Mouse (Mus musculus) limb, embryonic 11.5 days (tissue): ENCODE measurements at regions not wholly inside any gene's neighbourhood (a gene's known extent, or its start where the extent isn't known, plus 50 kb on each side); places are given as distances from the start of the nearest gene placed in this dataset.

Source experiments
- ATAC-seq: fragments of 200-750 bp; cut with Nextera tagmentation; 2 replicates; pipeline ENCODE4 v1.8.0; 2017; ENCODE audit warnings: low read depth; ENCODE audit not compliant: insufficient number of reproducible peaks, low FRiP score, low TSS enrichment
- DNase-seq: peaks from one replicate; pipeline ENCODE4 v3.0.0-alpha.2; 2015; ENCODE audit warnings: low spot score
- H3K27ac ChIP-seq: fragments of 300-500 bp; sonication (generic); replicated peaks from 2 replicates; pipeline ENCODE4 v1.5.1; 2014; ENCODE audit warnings: low read depth, mild to moderate bottlenecking, low read length
- H3K27me3 ChIP-seq: fragments of 300-500 bp; sonication (generic); 2 replicates; pipeline ENCODE4 v1.6.1; 2014; ENCODE audit warnings: mild to moderate bottlenecking, low read length, mixed read lengths; ENCODE audit not compliant: control insufficient read depth, insufficient read depth
- H3K36me3 ChIP-seq: fragments of 300-500 bp; sonication (generic); 2 replicates; pipeline ENCODE4 v1.6.1; 2014; ENCODE audit warnings: mild to moderate bottlenecking, low read length, moderate library complexity, mixed read lengths; ENCODE audit not compliant: control insufficient read depth, insufficient read depth
- H3K4me1 ChIP-seq: fragments of 300-500 bp; sonication (generic); 2 replicates; pipeline ENCODE4 v1.6.1; 2014; ENCODE audit warnings: low read length, mixed read lengths; ENCODE audit not compliant: control insufficient read depth, insufficient read depth
- H3K4me2 ChIP-seq: fragments of 300-500 bp; sonication (generic); 2 replicates; pipeline ENCODE4 v1.6.1; 2014; ENCODE audit warnings: low read depth, mild to moderate bottlenecking, moderate library complexity; ENCODE audit not compliant: severe bottlenecking
- H3K4me3 ChIP-seq: fragments of 300-500 bp; sonication (generic); 2 replicates; pipeline ENCODE4 v1.5.1; 2014; ENCODE audit warnings: low read depth, low read length
- H3K9ac ChIP-seq: fragments of 300-500 bp; sonication (generic); 2 replicates; pipeline ENCODE4 v1.6.1; 2014; ENCODE audit warnings: mild to moderate bottlenecking, low read length
- H3K9me3 ChIP-seq: fragments of 300-500 bp; sonication (generic); 2 replicates; pipeline ENCODE4 v1.6.1; 2016; ENCODE audit warnings: low read length; ENCODE audit not compliant: control insufficient read depth
- WGBS: fragments of 180-500 bp; shearing (Covaris S2); extraction: QIAGEN DNeasy Blood & Tissue Kit; methylation state at CpG from one replicate; pipeline ENCODE4 v1.1.7; 2014; 5-methylcytosine and 5-hydroxymethylcytosine counted together

DNA sequence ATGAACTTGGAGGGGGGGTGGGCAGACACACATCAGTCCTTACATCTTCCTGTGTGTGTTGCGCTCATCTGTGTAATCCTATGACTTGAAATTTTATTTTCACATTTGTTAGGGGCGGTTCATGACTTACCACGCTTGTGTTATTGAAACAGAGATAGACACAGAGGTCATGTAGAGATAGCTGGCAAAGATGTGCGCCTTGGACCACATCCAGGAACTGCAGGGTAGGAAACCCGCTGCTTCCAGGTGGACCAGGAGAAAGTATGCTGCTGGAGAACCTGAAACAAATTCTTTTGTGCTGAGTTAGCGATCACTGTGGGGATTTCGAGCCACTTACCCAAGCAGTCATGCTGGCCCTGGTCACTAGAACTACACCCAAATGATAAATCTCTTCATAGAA lies 89.1 kb downstream of the Kcnj2 start:
- H3K4me2 ChIP-seq, result no peak overlapping the region
- no peaks in the 10 kb centered on the region for H3K4me1 ChIP-seq
- H3K9me3 ChIP-seq, result no peaks in the 10 kb centered on the region
- H3K36me3 ChIP-seq, result no peaks in the 10 kb centered on the region
- no peak for DNase-seq
- ATAC-seq, result no peak
- H3K9ac ChIP-seq, result no peak overlapping the region
- 93% methylated on average over 7 of the region's 7 CpGs for WGBS
- no peak overlapping the region for H3K4me3 ChIP-seq
- H3K27ac ChIP-seq, result no peak overlapping the region
- no peaks in the 10 kb centered on the region for H3K27me3 ChIP-seq

GRCm38 (mm10) chr11:111155747-111156146 lies 89.8 kb downstream of the Kcnj2 start:
- H3K27me3 ChIP-seq, result no peaks in the 10 kb centered on the region
- no peaks in the 10 kb centered on the region for H3K4me1 ChIP-seq
- H3K36me3 ChIP-seq, result no peaks in the 10 kb centered on the region
- H3K27ac ChIP-seq, result no peak overlapping the region
- H3K9me3 ChIP-seq, result no peaks in the 10 kb centered on the region
- no peak overlapping the region for H3K9ac ChIP-seq
- DNase-seq, result peak; percentile 23
- ATAC-seq, result no peak
- 57% methylated on average over 7 of the region's 7 CpGs for WGBS
- no peak overlapping the region for H3K4me3 ChIP-seq
- no peak overlapping the region for H3K4me2 ChIP-seq

DNA sequence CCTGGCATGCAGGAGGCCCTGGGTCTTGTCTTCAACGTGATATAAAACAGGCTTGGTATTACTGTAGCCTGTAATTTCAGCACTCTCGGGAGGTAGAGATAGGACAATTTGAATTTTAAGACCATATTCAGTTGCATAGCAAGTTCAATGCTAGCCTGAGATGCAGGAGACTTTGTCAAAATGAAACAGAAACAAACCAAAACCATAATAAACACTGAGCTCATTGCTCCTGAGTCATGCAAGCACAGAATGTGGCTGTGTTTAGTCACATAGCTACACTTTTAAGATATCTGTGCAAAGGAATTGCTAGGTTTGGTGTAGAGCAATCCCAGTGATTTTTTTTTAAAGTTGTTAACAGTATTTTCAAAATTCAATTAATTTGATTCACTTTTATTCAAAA lies 93.3 kb downstream of the Kcnj2 start:
- Histone ChIP-seq H3K27ac (no peak overlapping the region), H3K27me3 (no peaks in the 10 kb centered on the region), H3K9me3 (no peaks in the 10 kb centered on the region), H3K4me3 (no peak overlapping the region), H3K9ac (no peak overlapping the region), H3K4me1 (no peaks in the 10 kb centered on the region), H3K36me3 (no peaks in the 10 kb centered on the region), H3K4me2 (no peak overlapping the region)
- WGBS, result 75% methylated on average over 2 of the region's 2 CpGs
- ATAC-seq (no peak), DNase-seq (no peak)

DNA sequence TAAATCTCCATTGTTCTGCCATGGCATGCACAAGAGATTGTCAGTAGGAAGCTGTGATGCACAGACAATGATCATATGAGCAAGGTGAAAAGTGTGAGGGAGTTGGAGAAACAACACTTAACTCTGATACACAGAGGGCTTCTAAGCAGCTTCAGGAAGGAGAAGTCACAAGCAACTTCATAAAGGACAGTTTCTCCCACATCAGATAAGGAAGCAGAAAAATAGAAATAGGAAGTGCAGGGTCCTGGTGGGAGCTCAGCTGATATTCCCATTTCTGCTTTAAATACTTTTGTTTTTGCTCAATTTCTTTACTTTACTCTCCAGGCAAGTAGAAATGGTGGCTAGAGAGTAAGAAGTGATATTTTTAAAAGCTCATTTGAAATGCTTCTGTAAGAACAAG lies 98.9 kb downstream of the Kcnj2 start:
- Histone ChIP-seq H3K9ac (no peak overlapping the region), H3K36me3 (no peaks in the 10 kb centered on the region), H3K27me3 (no peaks in the 10 kb centered on the region), H3K4me3 (no peak overlapping the region), H3K4me1 (no peaks in the 10 kb centered on the region), H3K27ac (no peak overlapping the region), H3K9me3 (no peaks in the 10 kb centered on the region), H3K4me2 (no peak overlapping the region)
- ATAC-seq (no peak), DNase-seq (no peak)

DNA sequence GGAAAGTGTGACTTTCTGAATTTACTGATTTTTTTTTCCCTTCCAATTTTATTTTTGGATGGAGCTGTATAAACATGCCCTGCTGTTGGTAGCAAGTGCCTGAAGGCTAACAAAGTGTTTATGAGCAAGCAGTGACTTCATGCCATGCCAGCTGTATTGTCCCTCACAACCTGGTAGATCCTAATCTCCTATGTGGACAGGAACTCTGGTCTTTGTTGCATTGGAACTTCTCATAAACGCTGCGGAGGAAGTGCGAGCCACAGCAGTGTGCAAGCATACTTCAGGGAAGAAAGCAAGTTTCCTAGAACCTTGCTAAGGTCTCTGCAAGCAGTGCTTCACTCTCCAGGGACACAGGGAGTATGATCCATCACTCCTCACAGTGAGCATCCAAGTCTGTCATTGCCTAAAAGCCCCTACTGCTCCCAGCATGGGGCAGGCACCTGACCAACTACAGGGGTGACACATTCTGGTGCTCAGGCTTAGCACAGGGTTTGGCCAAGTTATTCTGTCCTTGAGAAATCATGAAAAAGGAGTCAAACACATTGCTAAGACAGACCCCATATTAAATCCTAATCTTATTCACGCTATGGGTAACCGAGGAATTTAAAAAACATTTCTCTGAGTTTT lies 104.3 kb downstream of the Kcnj2 start:
- H3K27me3 ChIP-seq, result no peaks in the 10 kb centered on the region
- WGBS, result 93% methylated on average over 5 of the region's 5 CpGs

GRCm38 (mm10) chr11:111173525-111173924 lies 107.6 kb downstream of the Kcnj2 start:
- no peaks in the 10 kb centered on the region for H3K36me3 ChIP-seq
- ATAC-seq (no peak), DNase-seq (no peak)
- H3K9me3 ChIP-seq, result no peaks in the 10 kb centered on the region
- H3K27ac ChIP-seq, result no peak overlapping the region
- no peak overlapping the region for H3K4me2 ChIP-seq
- no peak overlapping the region for H3K9ac ChIP-seq
- no peaks in the 10 kb centered on the region for H3K27me3 ChIP-seq
- no peak overlapping the region for H3K4me3 ChIP-seq
- no peaks in the 10 kb centered on the region for H3K4me1 ChIP-seq
- 84% methylated on average over 4 of the region's 4 CpGs for WGBS

More for the DNA sequence above, 104.3 kb downstream of the Kcnj2 start:
- no peaks in the 10 kb centered on the region for H3K36me3 ChIP-seq
- H3K4me3 ChIP-seq, result no peak overlapping the region
- H3K9me3 ChIP-seq, result no peaks in the 10 kb centered on the region
- H3K9ac ChIP-seq, result no peak overlapping the region
- no peak for DNase-seq
- no peak for ATAC-seq
- no peak overlapping the region for H3K4me2 ChIP-seq
- no peak overlapping the region for H3K27ac ChIP-seq
- H3K4me1 ChIP-seq, result no peaks in the 10 kb centered on the region

DNA sequence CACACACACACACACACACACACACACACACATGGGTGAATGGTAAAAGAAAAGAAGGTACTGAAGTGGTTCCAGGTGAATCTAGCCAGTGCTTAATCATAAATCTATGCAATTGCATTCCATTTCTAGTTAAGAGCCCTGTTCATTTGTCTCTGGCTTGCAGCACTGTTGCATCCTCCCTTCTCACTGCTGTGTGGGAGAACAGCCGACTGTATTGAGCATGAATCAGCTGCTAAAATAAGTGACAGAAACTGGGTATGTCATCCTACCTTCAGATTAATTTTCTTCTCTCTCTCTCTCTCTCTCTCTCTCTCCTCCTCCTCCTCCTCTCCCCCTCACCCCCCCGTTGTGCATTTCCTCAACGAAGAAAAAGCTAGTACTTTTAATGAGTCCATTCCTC lies 109.6 kb downstream of the Kcnj2 start:
- no peak for DNase-seq
- H3K4me2 ChIP-seq, result no peak overlapping the region
- H3K27ac ChIP-seq, result no peak overlapping the region
- no peak overlapping the region for H3K4me3 ChIP-seq
- no peaks in the 10 kb centered on the region for H3K4me1 ChIP-seq
- H3K27me3 ChIP-seq, result no peaks in the 10 kb centered on the region
- WGBS, result 65% methylated on average over 3 of the region's 3 CpGs
- no peaks in the 10 kb centered on the region for H3K9me3 ChIP-seq
- H3K9ac ChIP-seq, result no peak overlapping the region
- no peaks in the 10 kb centered on the region for H3K36me3 ChIP-seq
- no peak for ATAC-seq

DNA sequence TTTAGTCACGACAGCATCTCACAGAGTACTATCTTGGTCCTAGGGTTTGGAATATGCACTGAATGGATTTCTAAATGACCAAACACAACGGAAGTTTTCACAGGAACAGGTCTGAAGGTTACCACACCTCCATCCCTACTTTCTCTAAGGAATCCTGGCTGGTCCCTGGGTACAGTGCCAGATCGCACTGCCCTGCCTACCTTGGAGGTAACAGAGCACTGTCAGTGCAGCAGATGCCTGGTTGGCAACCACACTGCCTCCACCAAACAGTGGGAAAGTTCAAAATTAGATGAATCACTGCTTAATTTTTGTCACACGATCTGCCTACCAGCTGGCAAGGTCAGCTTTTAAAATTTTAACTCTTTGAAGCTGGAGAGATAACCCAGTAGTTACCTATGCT lies 111.6 kb downstream of the Kcnj2 start:
- WGBS, result 87% methylated on average over 4 of the region's 4 CpGs
- ATAC-seq, result no peak
- Histone ChIP-seq H3K4me2 (no peak overlapping the region), H3K9ac (no peak overlapping the region), H3K9me3 (no peaks in the 10 kb centered on the region), H3K27ac (no peak overlapping the region), H3K4me3 (no peak overlapping the region), H3K27me3 (no peaks in the 10 kb centered on the region), H3K36me3 (no peaks in the 10 kb centered on the region), H3K4me1 (no peaks in the 10 kb centered on the region)
- no peak for DNase-seq

- H3K36me3 ChIP-seq, result no peaks in the 10 kb centered on the region
- 93% methylated on average over 4 of the region's 4 CpGs for WGBS
- no peaks in the 10 kb centered on the region for H3K9me3 ChIP-seq
- no peak overlapping the region for H3K4me3 ChIP-seq
- H3K27ac ChIP-seq, result no peak overlapping the region
- no peak for ATAC-seq
- no peaks in the 10 kb centered on the region for H3K4me1 ChIP-seq
- no peaks in the 10 kb centered on the region for H3K27me3 ChIP-seq
- H3K9ac ChIP-seq, result no peak overlapping the region
- H3K4me2 ChIP-seq, result no peak overlapping the region
- DNase-seq, result no peak
Measured at GRCm38 (mm10) chr11:111197422-111197821, 131.5 kb downstream of the Kcnj2 start.
